Mouse (Mus musculus) heart, embryonic 15.5 days (tissue): ENCODE measurements around the gene Slc9a9. TPM values are rescaled to one million over a fixed set of nuclear protein-coding genes. Genes with fewer than 3 reads are reported as not detected.
A peak's percentile ranks its signal among the peaks of the same experiment; 100 is the strongest.

Source experiments
- ATAC-seq: fragments of 200-750 bp; cut with Nextera tagmentation; replicated peaks from 2 replicates; pipeline ENCODE4 v1.8.0; 2017; ENCODE audit warnings: low read depth, moderate TSS enrichment; ENCODE audit not compliant: insufficient number of reproducible peaks, insufficient read depth, low FRiP score
- H3K27ac ChIP-seq: fragments of 300-500 bp; sonication (generic); 2 replicates; pipeline ENCODE4 v1.5.1; 2015; ENCODE audit warnings: mild to moderate bottlenecking, inconsistent platforms
- H3K27me3 ChIP-seq: fragments of 300-500 bp; sonication (generic); 2 replicates; pipeline ENCODE4 v1.6.1; 2015; ENCODE audit warnings: inconsistent platforms
- H3K36me3 ChIP-seq: fragments of 300-500 bp; sonication (generic); 2 replicates; pipeline ENCODE4 v1.6.1; 2015; ENCODE audit warnings: mild to moderate bottlenecking, inconsistent platforms
- H3K4me1 ChIP-seq: fragments of 300-500 bp; sonication (generic); replicated peaks from 2 replicates; pipeline ENCODE4 v1.6.1; 2015; ENCODE audit warnings: inconsistent platforms
- H3K4me2 ChIP-seq: fragments of 300-500 bp; sonication (generic); 2 replicates; pipeline ENCODE4 v1.6.1; 2015; ENCODE audit warnings: inconsistent platforms, mild to moderate bottlenecking, moderate library complexity
- H3K4me3 ChIP-seq: fragments of 300-500 bp; sonication (generic); 2 replicates; pipeline ENCODE4 v1.5.1; 2015; ENCODE audit warnings: mild to moderate bottlenecking, inconsistent platforms
- H3K9ac ChIP-seq: fragments of 300-500 bp; sonication (generic); 2 replicates; pipeline ENCODE4 v1.6.1; 2015; ENCODE audit warnings: mild to moderate bottlenecking, inconsistent platforms
- H3K9me3 ChIP-seq: fragments of 300-500 bp; sonication (generic); replicated peaks from 2 replicates; pipeline ENCODE4 v1.6.1; 2016; ENCODE audit warnings: inconsistent platforms
- WGBS: fragments of 180-500 bp; shearing (Covaris S2); methylation state at CpG from one replicate; pipeline ENCODE4 v1.1.7; 2015; ENCODE audit warnings: mixed read lengths; 5-methylcytosine and 5-hydroxymethylcytosine counted together
- polyA plus RNA-seq: library from polyadenylated mRNA; unstranded; fragments of >200 nt; fragmentation: Nextera tagmentation; extraction: Ambion mirVana; gene quantifications from 2 replicates; pipeline ENCODE4 v1.2.1, GENCODE M21; 2015

Slc9a9 gene
- polyA plus RNA-seq, 1 experiment from 2014 or later = 3.5 TPM

DNA sequence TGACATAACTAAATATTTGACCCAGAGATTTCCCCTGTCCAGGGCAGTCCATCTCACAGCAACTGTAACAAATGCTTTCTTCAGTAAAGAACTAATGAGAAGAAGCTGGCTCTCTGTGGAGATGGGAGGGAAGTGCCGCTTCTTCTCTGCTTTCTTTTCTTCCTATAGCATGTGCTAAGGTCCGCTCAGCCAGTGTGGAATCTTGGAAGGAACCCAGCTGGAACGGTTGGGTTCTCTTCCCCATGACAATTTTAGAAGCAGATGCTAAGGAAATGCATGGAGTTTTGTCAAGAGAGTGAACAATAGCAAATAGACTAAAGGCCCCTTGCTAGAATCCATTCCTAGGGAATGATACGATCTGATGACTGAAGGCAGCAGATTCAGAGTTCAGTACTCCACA lies 496.5 kb downstream of the Slc9a9 start:
- Histone ChIP-seq H3K4me3 (no peak overlapping the region), H3K27ac (no peak overlapping the region), H3K4me1 (no peaks in the 10 kb centered on the region), H3K27me3 (no peaks in the 10 kb centered on the region), H3K4me2 (no peak overlapping the region), H3K9ac (no peak overlapping the region), H3K36me3 (no peaks in the 10 kb centered on the region), H3K9me3 (no peaks in the 10 kb centered on the region)
- WGBS = 63% methylated on average over 4 of the region's 4 CpGs
- no peak for ATAC-seq

DNA sequence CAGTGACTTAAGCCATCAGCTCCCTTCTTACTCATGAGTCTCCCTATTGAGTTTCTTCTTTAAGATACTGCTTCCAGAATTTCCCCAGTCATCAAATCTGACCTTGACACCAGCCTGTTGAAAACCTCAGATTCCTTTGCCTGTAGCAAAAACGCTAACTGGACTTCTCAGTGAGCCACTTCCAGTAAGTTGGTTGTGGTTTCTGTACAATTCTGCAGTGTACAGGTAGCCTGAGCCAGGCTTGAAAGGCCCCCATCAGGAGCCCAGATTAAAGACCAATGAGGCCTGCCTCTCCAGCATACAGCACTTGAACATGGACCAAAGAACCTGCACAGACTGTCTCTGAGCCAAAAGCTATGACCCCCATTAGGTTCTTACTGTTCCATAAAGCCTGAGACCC lies 498.1 kb downstream of the Slc9a9 start:
- no peak overlapping the region for H3K4me2 ChIP-seq
- 60% methylated on average over 1 of the region's 1 CpGs for WGBS

DNA sequence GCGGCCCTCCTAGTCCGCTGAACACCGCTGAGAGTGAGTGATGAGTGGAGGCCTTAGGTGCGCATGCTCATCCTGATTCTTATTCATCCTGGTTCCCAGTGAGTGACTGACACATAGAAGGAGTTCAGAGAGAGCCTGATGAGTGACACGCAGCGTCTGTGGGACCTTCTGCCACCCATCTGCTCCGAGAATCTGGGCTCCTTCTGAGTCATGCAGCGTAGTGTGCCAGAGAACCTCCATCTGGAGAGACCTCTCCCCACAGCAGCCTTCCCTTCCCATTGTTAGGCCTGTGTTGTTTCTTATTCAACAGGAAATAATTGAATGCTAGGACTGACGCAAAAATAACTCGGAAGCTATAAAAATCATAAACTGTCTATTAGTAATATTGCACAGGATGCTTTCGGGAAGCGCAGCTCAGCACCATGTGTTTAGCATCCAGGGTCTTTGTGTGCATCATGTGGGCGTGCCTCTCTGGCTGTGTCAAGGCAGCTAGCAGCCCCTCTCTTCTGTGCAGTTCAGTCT lies 498.8 kb downstream of the Slc9a9 start:
- no peaks in the 10 kb centered on the region for H3K36me3 ChIP-seq
- H3K9me3 ChIP-seq = no peaks in the 10 kb centered on the region
- no peak for ATAC-seq
- no peak overlapping the region for H3K4me2 ChIP-seq
- WGBS = 74% methylated on average over 13 of the region's 13 CpGs
- H3K27me3 ChIP-seq = no peaks in the 10 kb centered on the region
- H3K4me1 ChIP-seq = no peaks in the 10 kb centered on the region
- H3K4me3 ChIP-seq = no peak overlapping the region
- H3K27ac ChIP-seq = no peak overlapping the region
- no peak overlapping the region for H3K9ac ChIP-seq

More for the DNA sequence above, 498.1 kb downstream of the Slc9a9 start:
- Histone ChIP-seq H3K27ac (no peak overlapping the region), H3K9me3 (no peaks in the 10 kb centered on the region), H3K9ac (no peak overlapping the region), H3K4me1 (no peaks in the 10 kb centered on the region), H3K27me3 (no peaks in the 10 kb centered on the region), H3K4me3 (no peak overlapping the region), H3K36me3 (no peaks in the 10 kb centered on the region)
- ATAC-seq = no peak

DNA sequence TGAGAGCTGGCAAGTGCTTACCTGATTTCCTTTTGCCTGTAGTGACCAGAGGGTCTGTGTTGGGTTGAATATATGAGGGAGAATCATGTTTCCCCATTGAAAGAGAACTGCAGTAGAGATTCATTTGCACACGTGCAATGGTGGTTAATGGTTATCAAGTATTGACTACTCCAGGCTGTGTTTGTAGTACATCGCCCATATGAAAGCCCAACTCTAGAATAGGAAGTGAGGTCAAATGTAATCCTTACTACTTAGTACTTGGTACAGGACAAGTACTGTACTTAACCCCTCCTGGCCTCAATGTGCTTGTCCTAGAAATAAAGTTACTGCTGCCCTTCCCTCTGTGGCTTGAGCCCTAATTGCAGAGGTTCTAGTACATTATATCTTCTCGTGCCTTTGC lies 508.5 kb downstream of the Slc9a9 start:
- Histone ChIP-seq H3K9me3 (no peaks in the 10 kb centered on the region), H3K4me1 (no peaks in the 10 kb centered on the region), H3K27ac (no peak overlapping the region), H3K4me2 (no peak overlapping the region), H3K27me3 (no peaks in the 10 kb centered on the region), H3K4me3 (no peak overlapping the region), H3K9ac (no peak overlapping the region), H3K36me3 (no peaks in the 10 kb centered on the region)
- WGBS = 83% methylated on average over 3 of the region's 3 CpGs
- ATAC-seq = no peak

DNA sequence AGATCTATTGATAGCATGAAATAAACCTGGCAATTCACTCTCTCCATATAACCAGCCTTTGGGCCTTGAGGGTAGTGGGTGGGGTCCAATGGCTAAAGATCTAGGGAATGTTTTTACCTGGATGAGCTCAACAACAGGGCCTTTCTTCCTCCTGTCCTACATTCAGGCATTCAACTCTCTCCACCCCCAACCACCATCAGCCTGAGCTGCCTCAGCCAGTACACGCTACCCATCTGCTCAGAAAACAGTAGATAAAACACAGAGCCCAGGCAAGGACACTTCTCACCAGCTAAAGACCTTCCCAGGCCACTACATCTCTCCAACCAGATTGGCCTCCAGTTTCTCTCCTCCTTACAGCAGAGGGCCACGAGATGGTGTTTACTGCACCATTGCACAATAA lies 510.3 kb downstream of the Slc9a9 start:
- no peak for ATAC-seq
- Histone ChIP-seq H3K9me3 (no peaks in the 10 kb centered on the region), H3K9ac (no peak overlapping the region), H3K4me1 (no peaks in the 10 kb centered on the region), H3K27ac (no peak overlapping the region), H3K36me3 (no peaks in the 10 kb centered on the region), H3K27me3 (no peaks in the 10 kb centered on the region), H3K4me3 (no peak overlapping the region), H3K4me2 (no peak overlapping the region)
- WGBS = 70% methylated on average over 2 of the region's 2 CpGs

DNA sequence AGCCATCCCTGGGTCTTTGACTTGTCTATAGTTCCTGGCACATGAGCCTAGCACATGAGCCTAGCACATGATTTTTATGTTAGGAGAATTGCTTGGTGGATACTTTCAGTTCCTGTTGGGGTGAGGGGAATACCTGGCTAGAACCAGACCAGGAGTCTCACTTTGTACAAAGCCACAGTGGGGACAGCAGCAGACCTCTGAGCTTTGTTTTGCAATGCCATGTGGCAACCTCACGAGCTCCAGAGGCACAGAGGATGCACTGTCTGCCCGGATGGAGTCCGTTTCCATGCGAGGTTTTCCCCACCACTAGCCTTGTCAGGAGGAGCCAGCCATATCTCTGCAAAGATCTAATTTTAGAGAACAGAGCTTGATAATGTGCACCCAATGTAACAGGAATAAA lies 510.9 kb downstream of the Slc9a9 start:
- Histone ChIP-seq H3K4me3 (no peak overlapping the region), H3K9me3 (no peaks in the 10 kb centered on the region), H3K4me1 (no peaks in the 10 kb centered on the region), H3K27ac (no peak overlapping the region), H3K36me3 (no peaks in the 10 kb centered on the region), H3K9ac (no peak overlapping the region), H3K27me3 (no peaks in the 10 kb centered on the region), H3K4me2 (no peak overlapping the region)
- 72% methylated on average over 4 of the region's 4 CpGs for WGBS
- ATAC-seq = no peak

DNA sequence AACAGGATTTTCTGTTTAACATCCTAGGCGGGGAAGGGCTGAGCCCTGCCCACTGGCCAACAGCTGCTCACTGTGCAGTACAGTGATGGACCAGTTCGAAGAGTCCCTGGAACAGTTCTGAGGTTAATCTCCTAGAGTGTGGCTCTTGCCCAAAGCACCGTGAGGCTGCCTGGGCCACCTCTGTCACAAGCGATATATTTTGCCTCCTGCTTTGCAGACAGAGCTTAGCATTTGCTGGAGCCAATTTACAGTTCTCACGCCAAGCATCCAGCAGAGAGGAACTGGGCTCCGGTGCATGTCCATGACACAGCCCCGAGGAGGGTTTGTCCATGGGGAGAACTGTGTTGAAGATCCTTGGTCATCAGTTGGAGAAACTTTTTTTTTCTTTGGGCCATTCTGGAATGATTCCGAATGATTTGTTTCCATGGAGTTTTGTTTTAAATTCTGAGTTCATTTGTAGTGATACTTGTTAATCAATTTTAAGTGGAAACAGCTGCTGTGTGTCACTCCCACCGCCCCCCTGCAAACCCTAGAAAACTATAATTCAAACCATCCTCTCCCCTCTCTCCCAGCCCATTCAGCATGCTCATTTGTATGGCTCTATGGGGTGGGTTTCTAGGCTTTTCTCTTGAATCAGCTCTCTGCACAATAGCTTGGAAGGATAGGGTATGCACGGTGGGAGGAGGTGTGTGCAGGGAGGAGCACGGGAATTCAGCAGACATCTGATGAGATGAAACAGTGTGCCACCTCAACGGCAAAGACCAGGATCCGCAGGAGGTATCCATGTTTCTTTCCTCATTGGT lies 511.7 kb downstream of the Slc9a9 start:
- H3K36me3 ChIP-seq = no peaks in the 10 kb centered on the region

DNA sequence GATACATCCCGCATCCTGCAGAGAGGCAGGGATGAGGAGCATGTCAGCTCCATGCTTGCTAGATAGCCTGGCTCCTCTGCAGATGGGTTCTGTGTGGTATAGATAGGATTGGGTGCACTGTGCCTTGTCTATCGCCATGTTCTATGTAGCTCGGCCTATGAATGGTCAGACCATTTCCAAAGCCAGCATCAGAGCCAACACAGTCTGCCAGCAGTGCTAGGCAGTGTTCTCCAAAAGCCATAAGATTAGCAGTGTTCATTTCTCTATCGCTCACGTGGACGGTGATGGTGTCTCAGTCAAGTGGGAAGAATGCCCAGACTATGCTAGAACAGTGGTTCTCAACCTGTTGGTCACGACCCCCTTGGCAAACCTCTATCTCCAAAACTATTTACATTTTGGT lies 512.6 kb downstream of the Slc9a9 start:
- WGBS = 79% methylated on average over 7 of the region's 7 CpGs
- H3K4me3 ChIP-seq = no peak overlapping the region
- no peaks in the 10 kb centered on the region for H3K9me3 ChIP-seq
- H3K9ac ChIP-seq = no peak overlapping the region
- H3K36me3 ChIP-seq = no peaks in the 10 kb centered on the region
- H3K4me2 ChIP-seq = no peak overlapping the region
- no peaks in the 10 kb centered on the region for H3K27me3 ChIP-seq
- peaks cover 11% of the 10 kb centered on the region for H3K4me1 ChIP-seq
- no peak for ATAC-seq
- 0 out of 2 replicates have a peak overlapping the region, but pooled peaks have one; percentile 25 for H3K27ac ChIP-seq

More for the DNA sequence above, 511.7 kb downstream of the Slc9a9 start:
- Histone ChIP-seq H3K9me3 (no peaks in the 10 kb centered on the region), H3K27ac (no peak overlapping the region), H3K27me3 (no peaks in the 10 kb centered on the region), H3K4me3 (no peak overlapping the region), H3K4me2 (no peak overlapping the region), H3K9ac (no peak overlapping the region), H3K4me1 (peaks cover 4% of the 10 kb centered on the region; the same call in 1 of the 2 replicates)
- no peak; the same call in 1 of the 2 replicates for ATAC-seq
- WGBS = 64% methylated on average over 13 of the region's 13 CpGs

DNA sequence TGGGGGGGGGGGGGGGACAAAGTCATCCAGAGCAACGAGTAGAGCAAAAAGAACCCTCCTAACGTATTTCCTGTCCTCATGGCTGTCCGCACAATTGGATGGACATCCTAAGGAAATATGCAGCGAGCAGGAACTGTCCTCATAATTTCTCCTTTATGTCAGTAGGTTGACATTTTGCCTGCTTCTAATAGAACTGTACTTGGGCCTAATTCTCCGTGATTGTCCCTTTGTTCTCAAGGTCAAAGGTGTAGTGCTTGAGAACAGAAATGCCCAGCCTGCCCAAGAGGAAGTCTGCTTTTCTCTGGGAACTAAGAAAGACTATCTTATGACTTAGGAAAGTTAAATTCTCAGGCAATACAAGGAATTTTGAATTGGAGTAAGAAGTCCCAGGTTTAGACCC lies 514.7 kb downstream of the Slc9a9 start:
- Histone ChIP-seq H3K27me3 (no peaks in the 10 kb centered on the region), H3K27ac (no peak overlapping the region), H3K4me2 (no peak overlapping the region), H3K4me1 (peaks cover 23% of the 10 kb centered on the region), H3K9me3 (no peaks in the 10 kb centered on the region), H3K9ac (no peak overlapping the region), H3K36me3 (no peaks in the 10 kb centered on the region), H3K4me3 (no peak overlapping the region)
- ATAC-seq = no peak
- WGBS = 69% methylated on average over 5 of the region's 5 CpGs

DNA sequence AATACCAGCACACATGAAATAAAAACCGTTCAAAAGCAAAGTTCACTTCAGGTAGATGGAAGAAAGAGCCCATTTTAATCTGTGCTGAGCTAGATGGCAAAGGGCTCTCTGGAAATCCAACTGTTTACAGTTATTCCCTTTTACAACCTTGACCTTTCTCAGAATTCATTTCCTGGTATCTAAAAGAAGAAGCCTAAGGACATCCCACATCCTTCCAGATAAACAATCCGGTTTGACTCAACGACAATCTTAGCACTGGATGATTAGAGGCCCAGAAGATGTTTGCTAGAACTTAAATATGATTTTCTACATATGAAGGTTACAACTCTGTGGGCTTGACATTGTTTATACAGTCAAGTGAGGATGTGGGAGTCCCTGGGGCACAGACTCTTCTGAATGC lies 516.1 kb downstream of the Slc9a9 start:
- Histone ChIP-seq H3K4me3 (no peak overlapping the region), H3K27me3 (no peaks in the 10 kb centered on the region), H3K27ac (peak overlapping the region; percentile 56; the same call in 1 of the 2 replicates), H3K4me2 (no peak overlapping the region), H3K9ac (no peak overlapping the region), H3K9me3 (no peaks in the 10 kb centered on the region), H3K36me3 (no peaks in the 10 kb centered on the region), H3K4me1 (peaks cover 23% of the 10 kb centered on the region)
- 60% methylated on average over 3 of the region's 3 CpGs for WGBS
- no peak for ATAC-seq

DNA sequence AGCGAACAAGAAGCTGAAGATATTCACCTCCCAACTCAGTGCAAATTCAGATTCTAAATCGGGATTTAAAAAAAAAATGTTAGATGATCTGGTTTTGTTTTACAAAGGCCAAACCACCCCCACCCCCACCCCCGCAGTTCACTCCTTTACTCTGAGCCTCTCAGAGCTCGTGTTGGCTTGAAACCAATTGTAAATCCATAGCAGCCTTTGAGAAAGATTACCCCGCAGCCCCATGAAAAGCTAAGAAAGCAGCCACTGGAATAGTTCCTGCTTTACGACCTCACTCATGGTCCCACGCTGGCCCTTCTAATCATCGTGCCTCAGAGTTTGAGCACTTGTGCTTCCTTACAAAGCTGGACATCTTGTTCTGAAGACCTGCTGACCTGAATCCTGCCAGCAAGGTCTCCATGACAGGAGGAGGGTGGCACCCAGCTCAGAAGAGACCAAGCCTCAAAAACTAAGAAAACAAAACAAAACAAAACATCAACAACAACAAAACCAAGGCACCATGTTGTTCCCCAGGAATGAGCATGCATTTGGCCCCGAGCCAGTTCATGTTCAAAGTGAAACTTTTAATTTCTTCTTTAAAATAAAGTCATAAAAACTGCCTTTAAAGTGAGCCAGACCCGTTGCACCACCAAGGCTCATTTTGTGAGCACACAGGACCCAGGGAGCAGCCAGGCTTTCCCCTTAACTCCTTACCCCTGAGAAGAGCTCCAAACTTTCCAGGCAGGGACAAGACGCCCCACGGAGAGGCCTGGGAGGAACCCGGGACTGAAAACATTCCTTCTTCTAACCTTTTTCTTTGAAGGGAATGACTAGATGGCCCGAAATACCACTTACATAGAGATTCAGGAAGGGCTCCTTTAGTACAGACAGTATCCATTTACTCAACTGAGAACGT lies 516.9 kb downstream of the Slc9a9 start:
- Histone ChIP-seq H3K9ac (no peak overlapping the region), H3K4me2 (no peak overlapping the region), H3K36me3 (no peaks in the 10 kb centered on the region), H3K27me3 (no peaks in the 10 kb centered on the region), H3K9me3 (no peaks in the 10 kb centered on the region), H3K4me1 (peaks cover 26% of the 10 kb centered on the region), H3K4me3 (no peak overlapping the region), H3K27ac (peak overlapping the region; percentile 56)
- ATAC-seq = no peak
- WGBS = 52% methylated on average over 15 of the region's 15 CpGs
